Mouse (Mus musculus) hindlimb bud, embryonic 11.5 days (tissue): ENCODE results near the gene Cntn1.
A peak's percentile ranks its signal among the peaks of the same experiment; 100 is the strongest.

Source experiments
- DNase-seq: peaks from one replicate; pipeline ENCODE4 v3.0.0-alpha.2; 2012; ENCODE audit warnings: low read depth, low spot score; ENCODE audit errors: extremely low spot score

Gene Cntn1

GRCm38 (mm10) chr15:92050996-92051352, at the start of gene Cntn1:
Gene Cntn1 (plus strand): TSS chr15:92051165.
- peak; percentile 68 for DNase-seq

- no peak for DNase-seq
Measured at GRCm38 (mm10) chr15:92001431-92001830, 49.5 kb upstream of the Cntn1 start.

GRCm38 (mm10) chr15:92012165-92013083, 38.5 kb upstream of the Cntn1 start:
- no peak for DNase-seq

- DNase-seq = no peak
Measured at GRCm38 (mm10) chr15:92034111-92034510, 16.9 kb upstream of the Cntn1 start.

- no peak for DNase-seq
Measured at GRCm38 (mm10) chr15:92042538-92042937, 8.4 kb upstream of the Cntn1 start.

GRCm38 (mm10) chr15:92046042-92046441, 4.9 kb upstream of the Cntn1 start:
- DNase-seq = no peak

GRCm38 (mm10) chr15:92048031-92048430, 2.9 kb upstream of the Cntn1 start:
- no peak for DNase-seq

GRCm38 (mm10) chr15:92048531-92048930, 2.4 kb upstream of the Cntn1 start:
- DNase-seq = no peak

GRCm38 (mm10) chr15:92051353-92052132, 578 bp downstream of the Cntn1 start:
- no peak for DNase-seq

- no peak for DNase-seq
Measured at GRCm38 (mm10) chr15:92052133-92052463, 1.1 kb downstream of the Cntn1 start.

- no peak for DNase-seq
Measured at GRCm38 (mm10) chr15:92057553-92057952, 6.6 kb downstream of the Cntn1 start.

GRCm38 (mm10) chr15:92060986-92061385, 10.0 kb downstream of the Cntn1 start:
- no peak for DNase-seq

GRCm38 (mm10) chr15:92079416-92079815, 28.5 kb downstream of the Cntn1 start:
- no peak for DNase-seq

- DNase-seq = no peak
Measured at GRCm38 (mm10) chr15:92085876-92086275, 34.9 kb downstream of the Cntn1 start.

GRCm38 (mm10) chr15:92087691-92088286, 36.8 kb downstream of the Cntn1 start:
- DNase-seq = no peak

- DNase-seq = no peak
Measured at GRCm38 (mm10) chr15:92090787-92091186, 39.8 kb downstream of the Cntn1 start.

- no peak for DNase-seq
Measured at GRCm38 (mm10) chr15:92092041-92092440, 41.1 kb downstream of the Cntn1 start.

- no peak for DNase-seq
Measured at GRCm38 (mm10) chr15:92099410-92100174, 48.6 kb downstream of the Cntn1 start.

- DNase-seq = no peak
Measured at GRCm38 (mm10) chr15:92101956-92102355, 51.0 kb downstream of the Cntn1 start.

- DNase-seq = no peak
Measured at GRCm38 (mm10) chr15:92112455-92112854, 61.5 kb downstream of the Cntn1 start.

- no peak for DNase-seq
Measured at GRCm38 (mm10) chr15:92132936-92133335, 82.0 kb downstream of the Cntn1 start.
